Comparison of ENCODE assay signal across 9 mouse cellular contexts in the genomic region with DNA sequence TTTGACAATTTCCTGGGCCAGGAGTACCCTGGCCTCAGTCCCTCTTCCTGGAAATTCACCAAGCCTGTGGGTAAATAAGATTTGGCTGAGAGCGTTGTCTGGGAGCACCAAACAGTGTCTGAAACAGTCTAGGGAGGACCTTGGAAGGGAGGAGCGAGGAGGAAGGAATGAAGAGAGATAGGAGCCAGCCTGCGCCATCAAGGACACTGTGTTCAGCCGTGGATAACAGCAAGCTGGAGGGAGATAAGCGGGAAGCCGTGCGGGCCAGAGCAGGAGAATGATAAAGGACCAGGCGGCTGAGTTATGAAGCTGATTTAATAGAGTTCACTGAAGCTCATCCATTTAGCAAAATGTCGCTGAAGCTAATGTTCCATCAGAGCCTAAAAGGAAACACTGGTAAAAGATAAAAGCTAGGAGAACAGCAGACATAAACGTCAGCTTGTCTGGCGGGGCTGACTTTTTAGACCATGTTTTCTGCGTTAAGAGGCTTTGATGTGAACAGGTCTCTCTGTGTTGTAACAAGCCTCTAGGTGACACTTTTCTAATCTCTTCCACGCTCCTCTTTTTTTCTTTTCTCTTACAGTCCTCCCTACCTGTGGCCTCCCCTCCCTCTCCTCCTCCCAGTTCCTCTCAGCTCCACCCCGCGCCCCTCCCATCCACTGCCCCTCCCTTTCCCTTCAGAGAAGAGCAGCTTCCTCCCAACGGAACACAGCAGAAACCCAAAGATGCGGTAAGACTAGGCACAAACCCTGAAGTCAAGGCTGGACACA. TPM values are rescaled to one million over a fixed set of nuclear protein-coding genes. Genes with fewer than 3 reads are reported as not detected.
DNase-seq lines count a peak whose midpoint lies in the region; TF ChIP-seq lines count a peak whose summit lies in the region.
"Had no signal": no experiment of that assay in that cellular context is flagged by ENCODE, and none has a peak within 500 bp of the region (broad histone marks: within the 10 kb centered on the region; RNA-seq: fewer than 3 reads in every experiment).

No protein-coding gene starts in this region.

- DNase-seq in left cerebral cortex, adult 2 months (ENCODE audit: extremely low spot score in 1 of 2, low spot score in 2 of 2), result no peak
- DNase-seq in left cerebral cortex, adult 11 months (ENCODE audit: low spot score), result no peak
- peak; percentile 79 for DNase-seq in cerebellum, adult 9-11 months
- peak; percentile 69 to 70 for DNase-seq in heart, adult 2 months
- peak; percentile 26 for DNase-seq in kidney, adult 11 months
- DNase-seq in lung, adult 2 months, result peak; percentile 44
- DNase-seq in ovary, postnatal 14 days (ENCODE audit: low spot score), result peak; percentile 35
- DNase-seq in layer of hippocampus, adult 11-12 months (ENCODE audit: low spot score), result no peak

- no peaks in the 10 kb centered on the region for H3K79me2 ChIP-seq in heart, adult 2 months (replicated peaks; ENCODE audit: control insufficient read depth, insufficient read depth, low read length)

- TF ChIP-seq CTCF in left cerebral cortex, adult 2 months (IDR thresholded peaks at IDR 0.05), result no peak
- no peak for TF ChIP-seq CTCF in heart, adult 2 months (IDR thresholded peaks at IDR 0.05)
- TF ChIP-seq CTCF in lung, adult 2 months (IDR thresholded peaks at IDR 0.05; ENCODE audit: insufficient read depth, low read length), result no peak

- peak overlapping the region; percentile 36; the same call in 1 of the 2 replicates for H3K9ac ChIP-seq in heart, adult 2 months (ENCODE audit: low read depth, low read length)

- intact Hi-C loops in left cerebral cortex, adult 2 months (cut with DNase I), result no loop called here
- intact Hi-C loops in heart, adult 2 months (cut with DNase I), result loop anchor here (2.0 kb wide), 1 partner anchor 52 kb away; no protein-coding TSS in a partner anchor

- 0 out of 2 replicates have a peak, but pooled peaks have one; percentile 21 for TF ChIP-seq EP300 in heart, adult 2 months (IDR thresholded peaks at IDR 0.05; ENCODE audit: insufficient read depth, low read depth, low read length)

- peak; percentile 49 for TF ChIP-seq POLR2A in heart, adult 2 months (IDR thresholded peaks at IDR 0.05; ENCODE audit: insufficient read depth, low read depth, low read length)
- peak; percentile 51; the same call in 1 of the 2 replicates for TF ChIP-seq POLR2A in lung, adult 2 months (IDR thresholded peaks at IDR 0.05; ENCODE audit: borderline replicate concordance, extremely low read depth, low read depth, low read length)

- 5% methylated on average over 16 of the region's 17 CpGs for WGBS in heart, adult 2 months
- WGBS in lung, adult 2 months, result 7% methylated on average over 17 of the region's 17 CpGs

- H3K36me3 ChIP-seq in heart, adult 2 months (ENCODE audit: control insufficient read depth, insufficient read depth, low read length), result no peaks in the 10 kb centered on the region
- H3K36me3 ChIP-seq: G1E had no signal

- peak overlapping the region; percentile 39 for H3K4me3 ChIP-seq in left cerebral cortex, adult 2 months
- peak overlapping the region; percentile 49 for H3K4me3 ChIP-seq in heart, adult 2 months
- H3K4me3 ChIP-seq in lung, adult 2 months (replicated peaks; ENCODE audit: extremely low read depth, low read depth, low read length), result peak overlapping the region; percentile 40

- H3K27me3 ChIP-seq in heart, adult 2 months (ENCODE audit: control insufficient read depth, insufficient read depth, low read length), result no peaks in the 10 kb centered on the region

- H3K4me1 ChIP-seq in heart, adult 2 months (ENCODE audit: control insufficient read depth, insufficient read depth, low read length), result peaks cover 5% of the 10 kb centered on the region
- H3K4me1 ChIP-seq in lung, adult 2 months (ENCODE audit: control insufficient read depth, insufficient read depth, low read length), result no peaks in the 10 kb centered on the region

- H3K27ac ChIP-seq in left cerebral cortex, adult 2 months, result no peak overlapping the region
- peak overlapping the region; percentile 54 for H3K27ac ChIP-seq in heart, adult 2 months

RNA-seq across cellular contexts. Expression of a gene that starts 26.0 kb away (rescaled TPM):
- total RNA-seq in left cerebral cortex, adult 2 months (2021), result 10 to 100 TPM; 63.3 to 68.9 TPM
- total RNA-seq in heart, adult 2 months (2021), result under 1 TPM; 0.08 to 0.20 TPM
- 0.20 and 0.29 TPM in 2 replicates for polyA plus RNA-seq in heart, adult 2 months (2012; rRNA removed)
- 5.9 and 6.7 TPM in 2 replicates for polyA plus RNA-seq in lung, adult 2 months (2012; rRNA removed)
- polyA plus RNA-seq: G1E had no signal

RNA-seq across cellular contexts. Expression of a gene that starts 52.9 kb away (rescaled TPM):
- 100 to 1,000 TPM in 1 of 2 experiments, 10 to 100 TPM in 1; 99.3 to 109 TPM for total RNA-seq in left cerebral cortex, adult 2 months (2021)
- total RNA-seq in heart, adult 2 months (2021), result 10 to 100 TPM; 58.3 to 61.7 TPM
- 25.4 and 42.8 TPM in 2 replicates for polyA plus RNA-seq in heart, adult 2 months (2012; rRNA removed)
- polyA plus RNA-seq in lung, adult 2 months (2012; rRNA removed), result 39.7 and 66.8 TPM in 2 replicates
- polyA plus RNA-seq: G1E had no signal

Comparison
In these comparisons a context has a peak if more than half of its experiments do, and no peak if none do; other contexts are left out.
1. DNase-seq: peak in cerebellum, adult 9-11 months (single experiment), heart, adult 2 months (2 of 2), kidney, adult 11 months (single experiment), lung, adult 2 months (single experiment) and ovary, postnatal 14 days (single experiment); none in left cerebral cortex, adult 2 months (0 of 2), left cerebral cortex, adult 11 months (single experiment) and layer of hippocampus, adult 11-12 months (single experiment).
2. RNA of a gene that starts 26.0 kb away (total RNA-seq): 63.3 to 68.9 TPM in left cerebral cortex, adult 2 months; 0.08 to 0.20 TPM in heart, adult 2 months; every median in the first group is over 10 times any median in the second.
3. Peak in every context shown above with its lines, with median percentiles within 50 percentile points of each other: H3K4me3 ChIP-seq.